Mouse (Mus musculus) c-Kit-positive CD71-negative TER-119-negative erythroid progenitor cells, embryonic 14.5 days (primary cell): ENCODE results near the gene Shank1.
A peak's percentile ranks its signal among the peaks of the same experiment; 100 is the strongest.

Experiments
- DNase-seq: peaks from one replicate; pipeline ENCODE4 v3.0.0-alpha.2; 2013; ENCODE audit warnings: low read depth

The Shank1 gene

GRCm38 (mm10) chr7:44373889-44374652, 64.0 kb downstream of the Shank1 start:
- peak; percentile 68 for DNase-seq

GRCm38 (mm10) chr7:44374756-44375155, 64.7 kb downstream of the Shank1 start:
- DNase-seq: no peak

- no peak for DNase-seq
These were observed 65.2 kb downstream of the Shank1 start for GRCm38 (mm10) chr7:44375207-44375606.

GRCm38 (mm10) chr7:44375793-44376192, 65.7 kb downstream of the Shank1 start:
- DNase-seq: no peak

GRCm38 (mm10) chr7:44378290-44378689, 68.2 kb downstream of the Shank1 start:
- DNase-seq: no peak

- no peak for DNase-seq
These were observed 72.5 kb downstream of the Shank1 start for GRCm38 (mm10) chr7:44382541-44382940.

- no peak for DNase-seq
These were observed 74.1 kb downstream of the Shank1 start, which contains the start of gene Syt3 for GRCm38 (mm10) chr7:44383980-44384715. Gene Syt3, plus strand, starts transcription at chr7:44384102.

- no peak for DNase-seq
These were observed 74.6 kb downstream of the Shank1 start for GRCm38 (mm10) chr7:44384716-44385059.

- no peak for DNase-seq
These were observed 75.7 kb downstream of the Shank1 start, which contains the start of gene 1700008O03Rik for GRCm38 (mm10) chr7:44385720-44386119. Gene 1700008O03Rik, minus strand, starts transcription at chr7:44385820.

GRCm38 (mm10) chr7:44391831-44392230, 81.8 kb downstream of the Shank1 start:
- DNase-seq: no peak

- DNase-seq: no peak
These were observed 82.3 kb downstream of the Shank1 start for GRCm38 (mm10) chr7:44392341-44392740.

- DNase-seq: no peak
These were observed 83.2 kb downstream of the Shank1 start for GRCm38 (mm10) chr7:44393284-44393683.

GRCm38 (mm10) chr7:44398570-44398969, 88.5 kb downstream of the Shank1 start:
- peak; percentile 56 for DNase-seq

- DNase-seq: no peak
These were observed 91.6 kb downstream of the Shank1 start for GRCm38 (mm10) chr7:44401673-44402072.

- peak; percentile 86 for DNase-seq
These were observed 95.4 kb downstream of the Shank1 start for GRCm38 (mm10) chr7:44405346-44406014.

GRCm38 (mm10) chr7:44406015-44406355, 95.9 kb downstream of the Shank1 start:
- DNase-seq: no peak
